Comparison of ENCODE assay signal across 7 mouse cellular contexts in genomic region chr3:31095491-31096154, GRCm38 (mm10). TPM values are rescaled to one million over a fixed set of nuclear protein-coding genes. Genes with fewer than 3 reads are reported as not detected.
DNase-seq lines count a peak whose midpoint lies in the region; ATAC-seq and TF ChIP-seq lines count a peak whose summit lies in the region.

No protein-coding gene starts in this region.

- peak overlapping the region; percentile 57 for H3K27ac ChIP-seq in cortical plate, adult 2 months (ENCODE audit: insufficient read depth, low read length)
- peak overlapping the region; percentile 99 for H3K27ac ChIP-seq in intestine, embryonic 16.5 days (ENCODE audit: low read length)
- H3K27ac ChIP-seq in limb, embryonic 11.5 days (replicated peaks; ENCODE audit: low read depth, low read length), result peak overlapping the region; percentile 95
- H3K27ac ChIP-seq in midbrain, embryonic 11.5 days (ENCODE audit: low read depth, low read length), result peak overlapping the region; percentile 99
- H3K27ac ChIP-seq in spleen, adult 2 months (ENCODE audit: insufficient read depth, low read length), result peak overlapping the region; percentile 77

- DNase-seq in ZHBTc4 (ENCODE audit: low read depth, low spot score), result peak; percentile 49
- peak; percentile 66 for DNase-seq in limb, embryonic 11.5 days (ENCODE audit: low spot score)
- DNase-seq in midbrain, embryonic 11.5 days (ENCODE audit: low spot score, missing footprints), result peak; percentile 97
- DNase-seq in spleen, adult 2 months (ENCODE audit: low read depth in 1 of 2, low spot score in 2 of 2), result peak in 1 of 2 experiments; percentile 53

- peak overlapping the region; percentile 75 for H3K4me2 ChIP-seq in intestine, embryonic 16.5 days (ENCODE audit: low read depth, low read length)
- H3K4me2 ChIP-seq in limb, embryonic 11.5 days (ENCODE audit: low read depth, severe bottlenecking), result peak overlapping the region; percentile 74
- H3K4me2 ChIP-seq in midbrain, embryonic 11.5 days, result peak overlapping the region; percentile 63

- ATAC-seq in granulocyte monocyte progenitor cell, adult 5-6 weeks (replicated peaks; ENCODE audit: poor library complexity, severe bottlenecking), result peak; percentile 31
- peak; percentile 27 for ATAC-seq in intestine, embryonic 16.5 days
- ATAC-seq in limb, embryonic 11.5 days (ENCODE audit: insufficient number of reproducible peaks, low FRiP score, low TSS enrichment, low read depth), result 0 out of 2 replicates have a peak, but pooled peaks have one; percentile 2
- peak; percentile 6 for ATAC-seq in midbrain, embryonic 11.5 days (ENCODE audit: low FRiP score)

- no peak for TF ChIP-seq CTCF in cortical plate, adult 2 months (IDR thresholded peaks at IDR 0.05; ENCODE audit: extremely low read depth, insufficient read depth, low read length)
- TF ChIP-seq CTCF in spleen, adult 2 months (IDR thresholded peaks at IDR 0.05; ENCODE audit: extremely low read depth, insufficient read depth, insufficient read length, insufficient replicate concordance), result no peak

- no peaks in the 10 kb centered on the region for H3K27me3 ChIP-seq in intestine, embryonic 16.5 days (replicated peaks; ENCODE audit: control insufficient read depth, insufficient read depth, low read length)
- H3K27me3 ChIP-seq in limb, embryonic 11.5 days (ENCODE audit: control insufficient read depth, insufficient read depth, low read length), result no peaks in the 10 kb centered on the region
- no peaks in the 10 kb centered on the region for H3K27me3 ChIP-seq in midbrain, embryonic 11.5 days (ENCODE audit: control insufficient read depth, insufficient read depth, low read length)
- H3K27me3 ChIP-seq in spleen, adult 2 months (ENCODE audit: control insufficient read depth, insufficient read depth, low read length), result no peaks in the 10 kb centered on the region

- no peaks in the 10 kb centered on the region; the same call in 1 of the 2 replicates for H3K9me3 ChIP-seq in intestine, embryonic 16.5 days (ENCODE audit: control insufficient read depth, low read length)
- no peaks in the 10 kb centered on the region for H3K9me3 ChIP-seq in limb, embryonic 11.5 days (ENCODE audit: control insufficient read depth, low read length)
- H3K9me3 ChIP-seq in midbrain, embryonic 11.5 days (ENCODE audit: control insufficient read depth, low read length), result no peaks in the 10 kb centered on the region

- no peaks in the 10 kb centered on the region for H3K36me3 ChIP-seq in intestine, embryonic 16.5 days (ENCODE audit: control insufficient read depth, insufficient read depth, low read length)
- H3K36me3 ChIP-seq in limb, embryonic 11.5 days (ENCODE audit: control insufficient read depth, insufficient read depth, low read length), result no peaks in the 10 kb centered on the region; the same call in 1 of the 2 replicates
- no peaks in the 10 kb centered on the region for H3K36me3 ChIP-seq in midbrain, embryonic 11.5 days (ENCODE audit: control insufficient read depth, insufficient read depth, low read length)
- no peaks in the 10 kb centered on the region for H3K36me3 ChIP-seq in spleen, adult 2 months (ENCODE audit: control insufficient read depth, insufficient read depth, low read length)

- WGBS in intestine, embryonic 16.5 days, result 1% methylated on average over 33 of the region's 33 CpGs
- 0% methylated on average over 32 of the region's 33 CpGs for WGBS in limb, embryonic 11.5 days
- under 1% methylated on average over 32 of the region's 33 CpGs for WGBS in midbrain, embryonic 11.5 days
- 1% methylated on average over 33 of the region's 33 CpGs for WGBS in spleen, adult 2 months

- H3K4me1 ChIP-seq in cortical plate, adult 2 months (ENCODE audit: control insufficient read depth, insufficient read depth, low read length), result peaks cover 6% of the 10 kb centered on the region
- peaks cover 25% of the 10 kb centered on the region for H3K4me1 ChIP-seq in intestine, embryonic 16.5 days (ENCODE audit: control insufficient read depth, insufficient read depth, low read length)
- H3K4me1 ChIP-seq in limb, embryonic 11.5 days (ENCODE audit: control insufficient read depth, insufficient read depth, low read length), result peaks cover 17% of the 10 kb centered on the region
- peaks cover 32% of the 10 kb centered on the region for H3K4me1 ChIP-seq in midbrain, embryonic 11.5 days (ENCODE audit: control insufficient read depth, insufficient read depth, low read length)
- H3K4me1 ChIP-seq in spleen, adult 2 months (ENCODE audit: control insufficient read depth, insufficient read depth, insufficient read length), result peaks cover 16% of the 10 kb centered on the region

- H3K4me3 ChIP-seq in cortical plate, adult 2 months (ENCODE audit: insufficient read depth, low read length), result peak overlapping the region; percentile 81
- H3K4me3 ChIP-seq in intestine, embryonic 16.5 days (ENCODE audit: low read length), result peak overlapping the region; percentile 92
- H3K4me3 ChIP-seq in limb, embryonic 11.5 days (ENCODE audit: low read depth, low read length), result peak overlapping the region; percentile 99
- peak overlapping the region; percentile 98 for H3K4me3 ChIP-seq in midbrain, embryonic 11.5 days (ENCODE audit: low read depth, low read length)
- H3K4me3 ChIP-seq in spleen, adult 2 months (ENCODE audit: extremely low read depth, insufficient read depth, insufficient read length), result peak overlapping the region; percentile 71

- H3K9ac ChIP-seq in intestine, embryonic 16.5 days (ENCODE audit: low read depth, low read length), result peak overlapping the region; percentile 94
- H3K9ac ChIP-seq in limb, embryonic 11.5 days (ENCODE audit: low read length), result peak overlapping the region; percentile 91
- H3K9ac ChIP-seq in midbrain, embryonic 11.5 days (ENCODE audit: low read length), result peak overlapping the region; percentile 96

- TF ChIP-seq POLR2A in cortical plate, adult 2 months (IDR thresholded peaks at IDR 0.05; ENCODE audit: extremely low read depth, insufficient read depth, low read length), result no peak
- TF ChIP-seq POLR2A in spleen, adult 2 months (IDR thresholded peaks at IDR 0.05; ENCODE audit: low read depth, low read length), result no peak

RNA-seq across cellular contexts. Expression of gene Skil, which starts 0.8 kb away (rescaled TPM):
- 23.5 and 24.2 TPM in 2 replicates for polyA plus RNA-seq in cortical plate, adult 2 months (2012; rRNA removed)
- total RNA-seq in granulocyte monocyte progenitor cell, adult 5-6 weeks (2014; fragmentation: Nextera tagmentation), result 5.0 and 7.4 TPM in 2 replicates
- total RNA-seq in granulocyte monocyte progenitor cell, adult 5-6 weeks (2017), result 9.2 and 10.5 TPM in 2 replicates
- 14.2 and 15.9 TPM in 2 replicates for polyA plus RNA-seq in intestine, embryonic 16.5 days (2015; fragmentation: Nextera tagmentation; extraction: Ambion mirVana)
- 33.5 and 34.5 TPM in 2 replicates for polyA plus RNA-seq in limb, embryonic 11.5 days (2014; fragmentation: Nextera tagmentation; extraction: Ambion mirVana)
- polyA plus RNA-seq in midbrain, embryonic 11.5 days (2014; fragmentation: Nextera tagmentation; extraction: Ambion mirVana), result 43.9 and 55.0 TPM in 2 replicates
- 4.7 and 5.5 TPM in 2 replicates for polyA plus RNA-seq in spleen, adult 2 months (2012; rRNA removed)

RNA-seq across cellular contexts. Expression of gene Cldn11, which starts 54.1 kb away (rescaled TPM):
- polyA plus RNA-seq in cortical plate, adult 2 months (2012; rRNA removed), result 267 and 352 TPM in 2 replicates
- not detected in 2 replicates for total RNA-seq in granulocyte monocyte progenitor cell, adult 5-6 weeks (2014; fragmentation: Nextera tagmentation)
- not detected in 2 replicates for total RNA-seq in granulocyte monocyte progenitor cell, adult 5-6 weeks (2017)
- 4.4 and 5.2 TPM in 2 replicates for polyA plus RNA-seq in intestine, embryonic 16.5 days (2015; fragmentation: Nextera tagmentation; extraction: Ambion mirVana)
- 4.5 and 4.9 TPM in 2 replicates for polyA plus RNA-seq in limb, embryonic 11.5 days (2014; fragmentation: Nextera tagmentation; extraction: Ambion mirVana)
- polyA plus RNA-seq in midbrain, embryonic 11.5 days (2014; fragmentation: Nextera tagmentation; extraction: Ambion mirVana), result 8.7 and 9.6 TPM in 2 replicates
- polyA plus RNA-seq in spleen, adult 2 months (2012; rRNA removed), result 0.06 TPM in 1 of 2 replicates, not detected in the other

Comparison
In these comparisons a context has a peak if more than half of its experiments do, and no peak if none do; other contexts are left out.
1. RNA of gene Cldn11, which starts 54.1 kb away (polyA plus RNA-seq): 267 to 352 TPM in cortical plate, adult 2 months; 8.7 to 9.6 TPM in midbrain, embryonic 11.5 days, 4.4 to 5.2 TPM in intestine, embryonic 16.5 days, 4.5 to 4.9 TPM in limb, embryonic 11.5 days and 0.06 TPM in spleen, adult 2 months; every median in the first group is over 10 times any median in the second.
2. Peak in every context shown above with its lines, with median percentiles within 50 percentile points of each other: H3K27ac ChIP-seq, H3K4me3 ChIP-seq, ATAC-seq, H3K4me2 ChIP-seq and H3K9ac ChIP-seq.